13 mouse cellular contexts compared by ENCODE assay signal in the genomic region with DNA sequence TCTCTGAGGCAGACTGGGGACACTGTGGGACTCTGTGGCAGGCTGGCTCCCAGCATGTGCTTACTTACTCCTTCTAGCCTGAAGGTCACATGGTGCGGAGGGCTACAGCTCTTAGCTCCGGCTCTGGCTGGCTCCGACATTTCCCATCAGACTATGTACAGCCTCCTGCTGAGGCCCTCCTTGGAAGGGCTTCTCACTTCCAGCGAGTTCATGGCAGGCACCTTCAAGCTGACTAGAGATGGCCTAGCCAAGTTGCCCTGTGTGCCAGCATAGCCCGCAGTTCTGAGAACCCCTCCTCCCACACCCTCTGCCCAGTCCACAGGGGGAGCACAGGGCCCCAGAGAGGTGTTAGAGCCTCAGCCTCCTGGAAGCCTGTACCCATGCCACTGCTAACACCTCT. TPM values are rescaled to one million over a fixed set of nuclear protein-coding genes. Genes with fewer than 3 reads are reported as not detected.
DNase-seq lines count a peak whose midpoint lies in the region; ATAC-seq and TF ChIP-seq lines count a peak whose summit lies in the region.
"Had no signal": no experiment of that assay in that cellular context is flagged by ENCODE, and none has a peak within 500 bp of the region (broad histone marks: within the 10 kb centered on the region; RNA-seq: fewer than 3 reads in every experiment).

No protein-coding gene starts in this region.

- 38% methylated on average over 5 of the region's 5 CpGs for WGBS in limb, embryonic 15.5 days
- 57% methylated on average over 5 of the region's 5 CpGs for WGBS in limb, embryonic 10.5 days
- WGBS in embryonic facial prominence, embryonic 10.5 days, result 51% methylated on average over 5 of the region's 5 CpGs
- WGBS in thymus, adult 2 months, result 88% methylated on average over 5 of the region's 5 CpGs

- peaks cover 28% of the 10 kb centered on the region for H3K4me1 ChIP-seq in limb, embryonic 15.5 days
- peaks cover 28% of the 10 kb centered on the region for H3K4me1 ChIP-seq in limb, embryonic 10.5 days
- peaks cover 28% of the 10 kb centered on the region for H3K4me1 ChIP-seq in embryonic facial prominence, embryonic 10.5 days
- H3K4me1 ChIP-seq in thymus, adult 2 months (replicated peaks; ENCODE audit: control insufficient read depth, insufficient read depth, low read length), result peaks cover 27% of the 10 kb centered on the region

- 0 out of 2 replicates have a peak, but pooled peaks have one; percentile 15 for ATAC-seq in limb, embryonic 15.5 days (ENCODE audit: insufficient number of reproducible peaks, low FRiP score, low TSS enrichment, low read depth)
- ATAC-seq: inflammation-experienced regulatory T-cells, adult 6 months had no signal

- no peaks in the 10 kb centered on the region for H3K36me3 ChIP-seq in limb, embryonic 15.5 days
- H3K36me3 ChIP-seq in limb, embryonic 10.5 days, result no peaks in the 10 kb centered on the region
- no peaks in the 10 kb centered on the region for H3K36me3 ChIP-seq in embryonic facial prominence, embryonic 10.5 days (replicated peaks)
- no peaks in the 10 kb centered on the region for H3K36me3 ChIP-seq in thymus, adult 2 months (ENCODE audit: control insufficient read depth, insufficient read depth, low read length)
- H3K36me3 ChIP-seq: kidney, embryonic 15.5 days had no signal

- no peak overlapping the region for H3K27ac ChIP-seq in limb, embryonic 15.5 days
- H3K27ac ChIP-seq in limb, embryonic 10.5 days, result no peak overlapping the region
- H3K27ac ChIP-seq in embryonic facial prominence, embryonic 10.5 days (replicated peaks), result peak overlapping the region; percentile 46; the same call in 1 of the 2 replicates
- H3K27ac ChIP-seq in thymus, adult 2 months (ENCODE audit: control insufficient read depth, insufficient read depth, low read length), result no peak overlapping the region
- H3K27ac ChIP-seq: kidney, embryonic 15.5 days had no signal

- no peak for TF ChIP-seq POLR2A in thymus, adult 2 months (IDR thresholded peaks at IDR 0.05; ENCODE audit: control insufficient read depth, extremely low read depth, insufficient read depth, low read length, poor library complexity)

- peak; percentile 93 for DNase-seq in heart, adult 11 months
- no peak for DNase-seq in heart, adult 18-20 months
- DNase-seq in limb, embryonic 10.5 days (ENCODE audit: low spot score), result no peak
- peak; percentile 73 for DNase-seq in cerebellum, adult 11-12 months
- DNase-seq in embryonic facial prominence, embryonic 10.5 days (ENCODE audit: low spot score), result no peak
- DNase-seq in thymus, adult 2 months, result no peak
- no peak for DNase-seq in adrenal gland, postnatal 25 days
- DNase-seq: heart, postnatal 10 days; lung, adult 2 months had no signal

- no peak overlapping the region for H3K9ac ChIP-seq in limb, embryonic 15.5 days
- H3K9ac ChIP-seq: kidney, embryonic 15.5 days had no signal

- 0 out of 2 replicates have a peak, but pooled peaks cover 5% of the 10 kb centered on the region for H3K27me3 ChIP-seq in limb, embryonic 15.5 days
- H3K27me3 ChIP-seq in limb, embryonic 10.5 days (ENCODE audit: low read depth, poor library complexity, severe bottlenecking), result 0 out of 2 replicates have a peak, but pooled peaks cover 21% of the 10 kb centered on the region
- H3K27me3 ChIP-seq in embryonic facial prominence, embryonic 10.5 days (replicated peaks; ENCODE audit: low read depth, poor library complexity, severe bottlenecking), result peaks cover 29% of the 10 kb centered on the region
- no peaks in the 10 kb centered on the region for H3K27me3 ChIP-seq in thymus, adult 2 months (ENCODE audit: control insufficient read depth, insufficient read depth, low read length)

- no peak for TF ChIP-seq CTCF in thymus, adult 2 months (IDR thresholded peaks at IDR 0.05; ENCODE audit: borderline replicate concordance, control insufficient read depth, extremely low read depth, insufficient read depth, low read length, poor library complexity)

- H3K4me2 ChIP-seq in limb, embryonic 15.5 days, result no peak overlapping the region
- H3K4me2 ChIP-seq: kidney, embryonic 15.5 days had no signal

- H3K4me3 ChIP-seq in limb, embryonic 15.5 days, result no peak overlapping the region
- H3K4me3 ChIP-seq in limb, embryonic 10.5 days, result no peak overlapping the region
- H3K4me3 ChIP-seq in embryonic facial prominence, embryonic 10.5 days, result no peak overlapping the region
- H3K4me3 ChIP-seq in thymus, adult 2 months (ENCODE audit: control insufficient read depth, insufficient read depth, low read length), result no peak overlapping the region
- H3K4me3 ChIP-seq: kidney, embryonic 15.5 days had no signal

- H3K9me3 ChIP-seq in limb, embryonic 15.5 days, result no peaks in the 10 kb centered on the region
- no peaks in the 10 kb centered on the region for H3K9me3 ChIP-seq in limb, embryonic 10.5 days (replicated peaks)
- H3K9me3 ChIP-seq in embryonic facial prominence, embryonic 10.5 days, result no peaks in the 10 kb centered on the region
- H3K9me3 ChIP-seq: kidney, embryonic 15.5 days had no signal

RNA-seq across cellular contexts. Expression of a gene that starts 19.8 kb away (rescaled TPM):
- total RNA-seq in heart, adult 18-20 months (2021), result under 1 TPM in 1 of 2 experiments, not detected in 1; 0.10 TPM
- 177 and 186 TPM in 2 replicates for polyA plus RNA-seq in limb, embryonic 15.5 days (2015; fragmentation: Nextera tagmentation; extraction: Ambion mirVana)
- polyA plus RNA-seq in limb, embryonic 10.5 days (2016; fragmentation: Nextera tagmentation; extraction: Ambion mirVana), result 5.8 and 5.9 TPM in 2 replicates
- polyA plus RNA-seq in embryonic facial prominence, embryonic 10.5 days (2016; fragmentation: Nextera tagmentation; extraction: Ambion mirVana), result 4.4 and 4.7 TPM in 2 replicates
- polyA plus RNA-seq in thymus, adult 2 months (2012; rRNA removed), result 30.1 and 35.6 TPM in 2 replicates
- 0.33 TPM in 1 of 2 replicates, not detected in the other for total RNA-seq in adrenal gland, postnatal 25 days (2021)
- total RNA-seq: MEL had no signal
- polyA plus RNA-seq: inflammation-experienced regulatory T-cells, adult 6 months had no signal

Comparison
In these comparisons a context has a peak if more than half of its experiments do, and no peak if none do; other contexts are left out.
1. DNase-seq: peak in heart, adult 11 months (single experiment) and cerebellum, adult 11-12 months (single experiment); none in heart, adult 18-20 months (0 of 2), limb, embryonic 10.5 days (single experiment), embryonic facial prominence, embryonic 10.5 days (single experiment), thymus, adult 2 months (single experiment) and adrenal gland, postnatal 25 days (single experiment).